10 mouse cellular contexts compared by ENCODE assay signal in the genomic region with DNA sequence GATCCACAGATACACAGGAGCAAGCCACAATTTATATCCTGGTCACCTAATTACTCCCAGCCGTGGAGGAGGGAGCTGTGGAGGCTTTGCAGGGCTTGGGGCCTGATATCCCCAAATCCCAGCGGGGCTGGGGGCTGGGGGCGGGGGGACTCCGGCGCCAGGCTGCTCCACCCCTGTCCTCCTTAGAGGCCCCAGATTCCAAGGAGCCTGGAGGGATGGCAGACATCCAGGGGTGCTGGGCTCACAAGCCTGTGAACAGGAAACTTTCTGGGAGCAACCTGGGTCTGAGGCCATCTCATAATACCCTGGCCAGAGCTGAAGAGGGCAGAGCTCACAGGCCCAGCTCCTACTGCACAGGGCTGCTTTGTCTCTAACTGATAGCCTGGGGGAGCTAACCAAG. TPM values are rescaled to one million over a fixed set of nuclear protein-coding genes. Genes with fewer than 3 reads are reported as not detected.
DNase-seq lines count a peak whose midpoint lies in the region; ATAC-seq and TF ChIP-seq lines count a peak whose summit lies in the region.
"Had no signal": no experiment of that assay in that cellular context is flagged by ENCODE, and none has a peak within 500 bp of the region (broad histone marks: within the 10 kb centered on the region; RNA-seq: fewer than 3 reads in every experiment).

No protein-coding gene starts in this region.

- peak overlapping the region; percentile 47 to 59; a peak in 3 of 4 replicates for H3K27ac ChIP-seq in heart, embryonic 14.5 days (replicated peaks in 1 of 2; ENCODE audit: control insufficient read depth in 1 of 2, insufficient read depth in 1 of 2, low read depth in 2 of 2, low read length in 2 of 2)
- H3K27ac ChIP-seq in midbrain, embryonic 10.5 days (replicated peaks) = peak overlapping the region; percentile 81
- no peak overlapping the region for H3K27ac ChIP-seq in midbrain, postnatal 0 days (ENCODE audit: low read depth, low read length)
- no peak overlapping the region for H3K27ac ChIP-seq in stomach, embryonic 15.5 days

- H3K27me3 ChIP-seq in heart, embryonic 14.5 days (ENCODE audit: control insufficient read depth, insufficient read depth, low read length) = no peaks in the 10 kb centered on the region; the same call in 1 of the 2 replicates
- H3K27me3 ChIP-seq in midbrain, embryonic 10.5 days (ENCODE audit: low read depth, poor library complexity, severe bottlenecking) = peaks cover 64% of the 10 kb centered on the region
- peaks cover 4% of the 10 kb centered on the region; the same call in 1 of the 2 replicates for H3K27me3 ChIP-seq in midbrain, postnatal 0 days (ENCODE audit: insufficient read depth, low read length)
- no peaks in the 10 kb centered on the region for H3K27me3 ChIP-seq in stomach, embryonic 15.5 days (replicated peaks)

- H3K4me3 ChIP-seq in heart, embryonic 14.5 days (ENCODE audit: control insufficient read depth in 1 of 2, insufficient read depth in 1 of 2, low read depth in 1 of 2, low read length in 2 of 2) = no peak overlapping the region
- H3K4me3 ChIP-seq in midbrain, embryonic 10.5 days = no peak overlapping the region
- no peak overlapping the region for H3K4me3 ChIP-seq in midbrain, postnatal 0 days (ENCODE audit: low read depth, low read length)
- no peak overlapping the region for H3K4me3 ChIP-seq in stomach, embryonic 15.5 days (replicated peaks)

- H3K4me2 ChIP-seq in heart, embryonic 14.5 days (ENCODE audit: low read length) = no peak overlapping the region
- H3K4me2 ChIP-seq in midbrain, postnatal 0 days (ENCODE audit: low read depth, low read length, poor library complexity, severe bottlenecking) = no peak overlapping the region
- no peak overlapping the region for H3K4me2 ChIP-seq in stomach, embryonic 15.5 days

- no peak for ATAC-seq in heart, embryonic 14.5 days (ENCODE audit: insufficient number of reproducible peaks, insufficient read depth, low FRiP score, low read depth)
- ATAC-seq in midbrain, postnatal 0 days (ENCODE audit: low FRiP score) = no peak
- ATAC-seq in stomach, embryonic 15.5 days (ENCODE audit: insufficient read depth, low FRiP score, low read depth) = no peak
- ATAC-seq in erythroid progenitor cell, adult 5-6 weeks (replicated peaks; ENCODE audit: low FRiP score, poor library complexity, severe bottlenecking) = no peak
- ATAC-seq: inflammation-experienced regulatory T-cells, adult 6 months had no signal

- H3K36me3 ChIP-seq in heart, embryonic 14.5 days (ENCODE audit: control insufficient read depth, insufficient read depth, low read length) = no peaks in the 10 kb centered on the region
- H3K36me3 ChIP-seq in midbrain, embryonic 10.5 days = no peaks in the 10 kb centered on the region
- no peaks in the 10 kb centered on the region for H3K36me3 ChIP-seq in midbrain, postnatal 0 days (ENCODE audit: insufficient read depth, low read length)
- no peaks in the 10 kb centered on the region for H3K36me3 ChIP-seq in stomach, embryonic 15.5 days

- peaks cover 30 to 45% of the 10 kb centered on the region in 2 experiments for H3K4me1 ChIP-seq in heart, embryonic 14.5 days (ENCODE audit: control insufficient read depth in 2 of 2, insufficient read depth in 2 of 2, low read length in 2 of 2)
- H3K4me1 ChIP-seq in midbrain, embryonic 10.5 days = peaks cover 87% of the 10 kb centered on the region
- H3K4me1 ChIP-seq in midbrain, postnatal 0 days (ENCODE audit: insufficient read depth, low read length) = peaks cover 19% of the 10 kb centered on the region; the same call in 1 of the 2 replicates
- H3K4me1 ChIP-seq in stomach, embryonic 15.5 days = peaks cover 62% of the 10 kb centered on the region

- no peak for TF ChIP-seq CTCF in midbrain, postnatal 0 days (IDR thresholded peaks at IDR 0.05)

- H3K9me3 ChIP-seq in heart, embryonic 14.5 days (ENCODE audit: control insufficient read depth, low read length) = no peaks in the 10 kb centered on the region
- no peaks in the 10 kb centered on the region for H3K9me3 ChIP-seq in midbrain, embryonic 10.5 days (replicated peaks)
- H3K9me3 ChIP-seq in midbrain, postnatal 0 days (ENCODE audit: low read length) = no peaks in the 10 kb centered on the region
- no peaks in the 10 kb centered on the region for H3K9me3 ChIP-seq in stomach, embryonic 15.5 days

- no peak for DNase-seq in heart, adult 18-20 months
- no peak for DNase-seq in midbrain, embryonic 10.5 days (ENCODE audit: low spot score)
- no peak for DNase-seq in midbrain, postnatal 0 days (ENCODE audit: low spot score)
- DNase-seq in kidney, postnatal 4 days = peak; percentile 49 to 50
- no peak for DNase-seq in thymus, postnatal 0 days (ENCODE audit: low spot score)
- DNase-seq: embryo, embryonic 11 days had no signal

- no peak overlapping the region for H3K9ac ChIP-seq in heart, embryonic 14.5 days (ENCODE audit: low read length)
- H3K9ac ChIP-seq in midbrain, postnatal 0 days (replicated peaks; ENCODE audit: low read length, poor library complexity, severe bottlenecking) = no peak overlapping the region; the same call in 1 of the 2 replicates
- H3K9ac ChIP-seq in stomach, embryonic 15.5 days = 0 out of 2 replicates have a peak overlapping the region, but pooled peaks have one; percentile 4

- 48% methylated on average over 5 of the region's 5 CpGs for WGBS in heart, embryonic 14.5 days
- 46% methylated on average over 5 of the region's 5 CpGs for WGBS in midbrain, embryonic 10.5 days
- 43% methylated on average over 5 of the region's 5 CpGs for WGBS in midbrain, postnatal 0 days
- WGBS in stomach, embryonic 15.5 days = 39% methylated on average over 5 of the region's 5 CpGs

RNA-seq across cellular contexts. Expression of a gene that starts 54.2 kb away (rescaled TPM):
- polyA plus RNA-seq in heart, embryonic 14.5 days (2014; fragmentation: Nextera tagmentation; extraction: Ambion mirVana) = 12.0 and 12.2 TPM in 2 replicates
- 10 to 100 TPM; 15.5 to 16.0 TPM for total RNA-seq in heart, adult 18-20 months (2021)
- 12.7 and 15.6 TPM in 2 replicates for polyA plus RNA-seq in midbrain, embryonic 10.5 days (2016; fragmentation: Nextera tagmentation; extraction: Ambion mirVana)
- total RNA-seq in midbrain, postnatal 0 days (2014; rRNA removed) = 47.3 and 51.3 TPM in 2 replicates
- polyA plus RNA-seq in midbrain, postnatal 0 days (2015; fragmentation: Nextera tagmentation; extraction: Ambion mirVana) = 9.9 and 12.4 TPM in 2 replicates
- 9.6 and 10.8 TPM in 2 replicates for polyA plus RNA-seq in stomach, embryonic 15.5 days (2015; fragmentation: Nextera tagmentation; extraction: Ambion mirVana)
- 26.3 and 35.9 TPM in 2 replicates for polyA plus RNA-seq in thymus, postnatal 0 days (2015; fragmentation: Nextera tagmentation; extraction: Ambion mirVana)
- 134 and 153 TPM in 2 replicates for total RNA-seq in erythroid progenitor cell, adult 5-6 weeks (2015; ENCODE audit: low replicate concordance)
- 105 and 130 TPM in 2 replicates for total RNA-seq in erythroid progenitor cell, adult 5-6 weeks (2017; ENCODE audit: low replicate concordance)

Comparison
In these comparisons a context has a peak if more than half of its experiments do, and no peak if none do; other contexts are left out.
1. H3K27ac ChIP-seq: peak in heart, embryonic 14.5 days (2 of 2) and midbrain, embryonic 10.5 days (single experiment); none in midbrain, postnatal 0 days (single experiment) and stomach, embryonic 15.5 days (single experiment).
2. DNase-seq: peak in kidney, postnatal 4 days (2 of 2); none in heart, adult 18-20 months (0 of 2), midbrain, embryonic 10.5 days (single experiment), midbrain, postnatal 0 days (single experiment) and thymus, postnatal 0 days (single experiment).